Mouse (Mus musculus) ES-E14 (cell line): ENCODE measurements around the gene Mall. TPM values are rescaled to one million over a fixed set of nuclear protein-coding genes. Genes with fewer than 3 reads are reported as not detected.

Experiments
- DNase-seq: peaks from one replicate; pipeline ENCODE4 v3.0.0-alpha.2; 2013; ENCODE audit warnings: low read depth, low spot score
- H3K27ac ChIP-seq: 2 replicates; pipeline ENCODE4 v1.5.1; 2012; ENCODE audit warnings: low read depth, mild to moderate bottlenecking, low read length, moderate library complexity, mixed read lengths; ENCODE audit not compliant: poor library complexity, insufficient read depth, severe bottlenecking
- H3K36me3 ChIP-seq: 2 replicates; pipeline ENCODE4 v1.6.1; 2012; ENCODE audit warnings: mild to moderate bottlenecking, low read length, moderate library complexity, mixed read lengths; ENCODE audit not compliant: control insufficient read depth, poor library complexity, insufficient read depth, severe bottlenecking
- H3K4me1 ChIP-seq, 2 experiments: fragments of 150-350 bp in 1 of 2; sonication (generic) in 1 of 2; 2 replicates each; pipeline ENCODE4 v1.6.1; 2012; ENCODE audit warnings: low read length in 2 of 2, mild to moderate bottlenecking in 1 of 2, mixed read lengths in 1 of 2; ENCODE audit not compliant: control insufficient read depth in 2 of 2, insufficient read depth in 2 of 2, poor library complexity in 1 of 2
- H3K4me3 ChIP-seq, 2 experiments: fragments of 150-350 bp in 1 of 2; sonication (generic) in 1 of 2; 2 replicates each; pipeline ENCODE4 v1.5.1; 2012; ENCODE audit warnings: low read length in 2 of 2, low read depth in 1 of 2, mild to moderate bottlenecking in 1 of 2, mixed read lengths in 1 of 2; ENCODE audit not compliant: insufficient read depth in 1 of 2, poor library complexity in 1 of 2, severe bottlenecking in 1 of 2
- H3K9ac ChIP-seq: 2 replicates; pipeline ENCODE4 v1.6.1; 2012; ENCODE audit warnings: low read depth, mild to moderate bottlenecking, low read length, mixed read lengths; ENCODE audit not compliant: poor library complexity, insufficient read depth, severe bottlenecking
- H3K9me3 ChIP-seq: fragments of 150-350 bp; sonication (generic); 2 replicates; pipeline ENCODE4 v1.6.1; 2012; ENCODE audit warnings: low read depth, mild to moderate bottlenecking, low read length; ENCODE audit not compliant: control insufficient read depth, insufficient read depth
- CHD2 ChIP-seq: IDR thresholded peaks from 2 replicates; pipeline ENCODE4 v1.6.1; 2014; ENCODE audit warnings: mild to moderate bottlenecking, low read depth, low read length, inconsistent platforms
- HCFC1 ChIP-seq: IDR thresholded peaks from 2 replicates; pipeline ENCODE4 v1.6.1; 2012; ENCODE audit warnings: low read length, inconsistent platforms, borderline replicate concordance; ENCODE audit not compliant: insufficient read depth
- MAFK ChIP-seq: IDR thresholded peaks from 2 replicates; pipeline ENCODE4 v1.6.1; 2014; ENCODE audit warnings: mild to moderate bottlenecking, low read depth, low read length, inconsistent platforms; ENCODE audit not compliant: insufficient read depth
- ZC3H11A ChIP-seq: IDR thresholded peaks from 2 replicates; pipeline ENCODE4 v1.6.1; 2012; ENCODE audit warnings: low read depth, mild to moderate bottlenecking, inconsistent platforms, low read length, borderline replicate concordance
- ZNF384 ChIP-seq: IDR thresholded peaks from 2 replicates; pipeline ENCODE4 v1.6.1; 2012; ENCODE audit warnings: low read depth, low read length, inconsistent platforms
- in situ Hi-C, 2 experiments: fragments of 600-800 bp; cut with MboI; formaldehyde crosslinking; loops; one replicate each; pipeline ENCODE4 v1.15.1; 2025; ENCODE audit warnings: low sequenced_read_pairs in 2 of 2, inconsistent platforms in 1 of 2; ENCODE audit not compliant: unreplicated experiment in 2 of 2
- total RNA-seq: library from RNA; depleted of rRNA; stranded (reverse); fragments of 300-350 nt; gene quantifications from 2 replicates; pipeline ENCODE4 v1.2.3, GENCODE M21; 2012; rRNA removed

Mall gene
- total RNA-seq, 1 experiment = 0.85 TPM

DNA sequence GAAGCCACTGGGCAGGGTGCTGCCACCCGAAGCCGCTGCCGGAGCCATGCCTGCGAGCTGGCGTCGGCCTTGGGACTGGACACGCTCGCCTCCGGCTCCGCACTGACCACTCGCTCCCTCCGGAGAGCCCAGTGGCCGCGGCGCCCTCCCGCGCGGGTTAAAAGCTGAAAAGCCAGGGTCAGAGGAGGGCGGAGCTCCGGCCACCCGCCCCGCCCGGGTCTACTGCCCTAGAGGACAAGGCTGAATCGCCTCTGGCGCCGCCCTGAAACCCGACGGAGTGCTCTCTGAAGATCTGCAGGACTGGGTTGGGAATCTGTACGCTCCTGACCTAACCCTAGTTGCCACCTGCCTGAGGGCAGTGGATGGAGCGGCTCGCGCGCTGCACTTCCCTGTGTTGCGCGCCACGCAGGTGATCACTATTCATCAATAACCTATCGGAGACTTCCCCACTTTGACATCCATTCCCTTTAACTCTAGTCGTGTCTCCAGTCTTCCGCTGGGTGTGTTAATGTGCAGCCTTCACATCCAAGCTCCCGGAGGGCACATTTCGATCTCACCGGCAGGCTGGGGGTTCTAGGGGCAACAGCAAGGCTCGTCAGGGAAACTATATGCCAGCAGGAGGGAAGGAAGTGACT is 73.5 kb downstream of the Mall start, which contains the start of gene Mal:
Gene Mal, minus strand, starts transcription at position 610 of the 635 bp plus-strand sequence.
- H3K9ac ChIP-seq = peak within 1 kb of the TSS; percentile 49; the same call in 1 of the 2 replicates

DNA sequence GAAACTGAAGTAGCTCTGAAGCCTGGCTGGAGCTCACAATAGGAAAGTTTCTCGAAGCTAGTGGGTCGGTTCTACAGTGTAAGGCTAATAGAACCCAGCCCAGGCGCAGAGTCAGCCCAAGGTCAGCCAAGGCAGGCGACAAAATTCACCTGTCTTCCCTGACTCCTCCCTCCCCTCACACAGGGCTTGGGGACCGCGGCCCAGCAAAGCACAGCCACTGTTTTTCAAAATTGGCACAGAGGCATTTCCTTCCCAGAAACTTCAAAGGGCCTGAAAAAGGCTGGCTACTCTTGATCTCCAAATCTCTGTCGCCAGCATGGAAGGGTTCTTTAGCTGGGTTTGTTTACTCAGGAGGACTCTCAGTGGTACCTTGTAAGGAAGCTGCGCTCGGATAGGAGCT is 74.3 kb downstream of the Mall start:
- H3K36me3 ChIP-seq = no peaks in the 10 kb centered on the region
- H3K9me3 ChIP-seq = no peaks in the 10 kb centered on the region
- in situ Hi-C loops = no loop called here
- DNase-seq = no peak
- no peaks in the 10 kb centered on the region; a peak in 1 of 4 replicates for H3K4me1 ChIP-seq
- TF ChIP-seq ZNF384 = no peak
- no peak for TF ChIP-seq ZC3H11A
- no peak for TF ChIP-seq MAFK
- TF ChIP-seq CHD2 = no peak
- TF ChIP-seq HCFC1 = no peak
- no peak overlapping the region for H3K27ac ChIP-seq
- H3K4me3 ChIP-seq = peak overlapping the region in 1 of 2 experiments; percentile 33; a peak in 1 of 4 replicates
- H3K9ac ChIP-seq = no peak overlapping the region

More for the DNA sequence above, 73.5 kb downstream of the Mall start, which contains the start of gene Mal:
- Histone ChIP-seq H3K9me3 (no peaks in the 10 kb centered on the region), H3K27ac (no peak within 1 kb of the TSS), H3K4me1 (no peaks in the 10 kb centered on the region; a peak in 1 of 4 replicates), H3K4me3 (peak within 1 kb of the TSS; percentile 65 to 71), H3K36me3 (no peaks in the 10 kb centered on the region)
- in situ Hi-C loops = no loop called here
- no peak for TF ChIP-seq MAFK
- TF ChIP-seq ZNF384 = no peak
- TF ChIP-seq ZC3H11A = no peak
- TF ChIP-seq CHD2 = no peak
- no peak for TF ChIP-seq HCFC1
- no peak for DNase-seq

DNA sequence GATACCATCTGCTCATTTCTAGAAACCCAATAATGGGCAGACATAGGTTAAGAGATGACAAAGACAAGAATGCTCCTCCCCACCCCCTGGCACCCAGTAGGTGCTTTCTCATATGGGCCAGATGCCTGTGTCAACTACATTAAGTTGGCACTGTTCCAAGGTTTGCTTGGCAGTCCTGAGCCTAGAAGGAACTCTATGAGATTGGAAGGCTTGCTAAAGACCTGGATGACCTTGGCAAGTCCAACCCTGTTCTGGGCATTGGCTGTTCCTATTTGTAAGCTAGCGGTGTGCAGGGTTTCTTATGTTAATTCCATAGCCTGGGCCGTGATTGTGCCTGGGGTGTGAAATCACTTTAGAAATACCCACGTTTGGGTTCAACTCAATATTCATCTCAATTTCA is 74.9 kb downstream of the Mall start:
- no peak for TF ChIP-seq MAFK
- no peak for TF ChIP-seq ZC3H11A
- no peak for TF ChIP-seq HCFC1
- no peak for TF ChIP-seq CHD2
- no peak for TF ChIP-seq ZNF384
- Histone ChIP-seq H3K4me3 (no peak overlapping the region), H3K9ac (no peak overlapping the region), H3K4me1 (no peaks in the 10 kb centered on the region; a peak in 1 of 4 replicates), H3K27ac (no peak overlapping the region), H3K9me3 (no peaks in the 10 kb centered on the region), H3K36me3 (no peaks in the 10 kb centered on the region)
- no peak for DNase-seq
- in situ Hi-C loops = no loop called here

Other genes starting within 250 kb of the Mall start
- gene Kcnip3, start 207.8 kb downstream of the Mall start, total RNA-seq = 3.0 and 5.3 TPM in 2 replicates
- 0.45 and 1.0 TPM in 2 replicates for gene Prom2, start 188.5 kb downstream of the Mall start, total RNA-seq
- 5.1 and 8.2 TPM in 2 replicates for gene Zfp661, start 142.8 kb downstream of the Mall start, total RNA-seq
- gene Mrps5, start 142.7 kb downstream of the Mall start, total RNA-seq = 187 and 222 TPM in 2 replicates
- 0.48 and 0.67 TPM in 2 replicates for gene Mal, start 73.2 kb downstream of the Mall start, total RNA-seq
- 5.7 and 7.4 TPM in 2 replicates for gene Nphp1, start 59.0 kb upstream of the Mall start, total RNA-seq
- 35.8 and 54.9 TPM in 2 replicates for gene Mtln, start 62.6 kb upstream of the Mall start, total RNA-seq
- gene Bub1, start 101.9 kb upstream of the Mall start, total RNA-seq = 48.9 and 64.6 TPM in 2 replicates
- 0.98 and 1.9 TPM in 2 replicates for gene Acoxl, start 108.9 kb upstream of the Mall start, total RNA-seq